Mouse (Mus musculus) heart, adult 2 months (tissue): Measurements from ENCODE around the gene Pdzd2. TPM values are rescaled to one million over a fixed set of nuclear protein-coding genes. Genes with fewer than 3 reads are reported as not detected.

Experiments
- DNase-seq, 2 experiments: peaks; one replicate each; pipeline ENCODE4 v3.0.0; 2021
- H3K27ac ChIP-seq: fragments of 200-600 bp; 2 replicates; pipeline ENCODE4 v1.8.1; 2022
- H3K27me3 ChIP-seq: fragments of 200-500 bp; 2 replicates; pipeline ENCODE4 v1.6.1; 2012; ENCODE audit warnings: mild to moderate bottlenecking, low read length, inconsistent platforms, mixed read lengths; ENCODE audit not compliant: control insufficient read depth, insufficient read depth
- H3K36me3 ChIP-seq: fragments of 200-500 bp; 2 replicates; pipeline ENCODE4 v1.6.1; 2012; ENCODE audit warnings: low read length, inconsistent platforms; ENCODE audit not compliant: control insufficient read depth, insufficient read depth
- H3K4me1 ChIP-seq: fragments of 200-500 bp; 2 replicates; pipeline ENCODE4 v1.6.1; 2011; ENCODE audit warnings: low read length; ENCODE audit not compliant: control insufficient read depth, insufficient read depth
- H3K4me3 ChIP-seq: fragments of 200-600 bp; 2 replicates; pipeline ENCODE4 v1.8.1; 2022
- H3K79me2 ChIP-seq: fragments of 200-500 bp; replicated peaks from 2 replicates; pipeline ENCODE4 v1.6.1; 2012; ENCODE audit warnings: mild to moderate bottlenecking, inconsistent platforms, low read length, moderate library complexity, mixed read lengths; ENCODE audit not compliant: control insufficient read depth, insufficient read depth
- H3K9ac ChIP-seq: fragments of 200-500 bp; 2 replicates; pipeline ENCODE4 v1.6.1; 2012; ENCODE audit warnings: low read depth, mild to moderate bottlenecking, control low read depth, inconsistent platforms, low read length, mixed read lengths
- CTCF ChIP-seq: fragments of 200-600 bp; IDR thresholded peaks from 2 replicates; pipeline ENCODE4 v1.8.1; 2022; ENCODE audit warnings: antibody characterized with exemption, mild to moderate bottlenecking, moderate library complexity
- EP300 ChIP-seq: fragments of 200-500 bp; IDR thresholded peaks from 2 replicates; pipeline ENCODE4 v1.6.1; 2011; ENCODE audit warnings: low read depth, low read length, control low read depth; ENCODE audit not compliant: insufficient read depth
- POLR2A ChIP-seq: fragments of 200-500 bp; IDR thresholded peaks from 2 replicates; pipeline ENCODE4 v1.6.1; 2011; ENCODE audit warnings: mild to moderate bottlenecking, low read depth, low read length, control low read depth; ENCODE audit not compliant: insufficient read depth
- WGBS: fragments of 180-500 bp; shearing (Covaris S2); methylation state at CpG from one replicate; pipeline ENCODE4 v1.1.7; 2018; 5-methylcytosine and 5-hydroxymethylcytosine counted together
- intact Hi-C: fragments of 180-260 bp; cut with DNase I; formaldehyde crosslinking; loops from one replicate; pipeline ENCODE4 v1.15.1; 2025
- polyA plus RNA-seq: library from polyadenylated mRNA; depleted of rRNA; stranded (reverse); fragments of >200 nt; gene quantifications from 2 replicates; pipeline ENCODE4 v1.2.3, GENCODE M21; 2012
- total RNA-seq, 2 experiments: library from RNA; stranded (reverse); gene quantifications; 2 replicates each; pipeline ENCODE4 v1.2.3; 2021

Gene Pdzd2
- total and polyA plus RNA-seq, 3 experiments = 15.0 to 83.9 (median 78.9) TPM

- no peaks in the 10 kb centered on the region for H3K79me2 ChIP-seq
- H3K36me3 ChIP-seq = no peaks in the 10 kb centered on the region
- no peak overlapping the region for H3K4me3 ChIP-seq
- TF ChIP-seq CTCF (no peak), POLR2A (no peak)
- DNase-seq = no peak
- H3K27ac ChIP-seq = no peak overlapping the region
- no peaks in the 10 kb centered on the region for H3K27me3 ChIP-seq
- intact Hi-C loops = loop anchor here (1.0 to 5.0 kb wide), 3 partner anchors 95 to 208 kb away; no protein-coding TSS in a partner anchor
- H3K9ac ChIP-seq = no peak overlapping the region
- no peaks in the 10 kb centered on the region; the same call in 1 of the 2 replicates for H3K4me1 ChIP-seq
- 81% methylated on average over 4 of the region's 4 CpGs for WGBS
Observed at GRCm38 (mm10) chr15:12586852-12587424, 152.8 kb downstream of the Pdzd2 start.

GRCm38 (mm10) chr15:12586154-12586553 lies 153.6 kb downstream of the Pdzd2 start:
- H3K27me3 ChIP-seq = no peaks in the 10 kb centered on the region
- DNase-seq = peak; percentile 63 to 64
- TF ChIP-seq POLR2A (no peak), CTCF (peak; percentile 89), EP300 (peak; percentile 88)
- no peaks in the 10 kb centered on the region for H3K79me2 ChIP-seq
- no peak overlapping the region for H3K4me3 ChIP-seq
- no peaks in the 10 kb centered on the region for H3K36me3 ChIP-seq
- intact Hi-C loops = loop anchor here (1.0 to 5.0 kb wide), 3 partner anchors 96 to 209 kb away; no protein-coding TSS in a partner anchor
- WGBS = 6% methylated on average over 5 of the region's 5 CpGs
- no peaks in the 10 kb centered on the region; the same call in 1 of the 2 replicates for H3K4me1 ChIP-seq
- H3K27ac ChIP-seq = no peak overlapping the region
- no peak overlapping the region for H3K9ac ChIP-seq

GRCm38 (mm10) chr15:12583051-12583450 lies 156.7 kb downstream of the Pdzd2 start:
- Histone ChIP-seq H3K27ac (no peak overlapping the region), H3K27me3 (no peaks in the 10 kb centered on the region), H3K4me3 (no peak overlapping the region), H3K36me3 (no peaks in the 10 kb centered on the region), H3K4me1 (no peaks in the 10 kb centered on the region), H3K79me2 (no peaks in the 10 kb centered on the region), H3K9ac (no peak overlapping the region)
- WGBS = 91% methylated on average over 3 of the region's 3 CpGs
- DNase-seq = no peak
- intact Hi-C loops = no loop called here
- TF ChIP-seq CTCF (no peak), POLR2A (no peak), EP300 (no peak)

GRCm38 (mm10) chr15:12582471-12582870 lies 157.3 kb downstream of the Pdzd2 start:
- TF ChIP-seq EP300 = no peak
- TF ChIP-seq CTCF = no peak
- TF ChIP-seq POLR2A = no peak
- H3K79me2 ChIP-seq = no peaks in the 10 kb centered on the region
- intact Hi-C loops = no loop called here
- no peak overlapping the region for H3K27ac ChIP-seq
- H3K4me3 ChIP-seq = no peak overlapping the region
- H3K36me3 ChIP-seq = no peaks in the 10 kb centered on the region
- H3K27me3 ChIP-seq = no peaks in the 10 kb centered on the region
- H3K4me1 ChIP-seq = peaks cover under 1% of the 10 kb centered on the region
- no peak overlapping the region for H3K9ac ChIP-seq
- DNase-seq = no peak

GRCm38 (mm10) chr15:12579196-12579595 lies 160.5 kb downstream of the Pdzd2 start:
- Histone ChIP-seq H3K27ac (no peak overlapping the region), H3K9ac (no peak overlapping the region), H3K4me3 (no peak overlapping the region), H3K27me3 (no peaks in the 10 kb centered on the region), H3K4me1 (peaks cover 6% of the 10 kb centered on the region), H3K36me3 (no peaks in the 10 kb centered on the region), H3K79me2 (no peaks in the 10 kb centered on the region)
- TF ChIP-seq CTCF (no peak), POLR2A (no peak), EP300 (no peak)
- intact Hi-C loops = loop anchor here (5.0 to 10.0 kb wide), 2 partner anchors 77 to 374 kb away; partner anchors contain the start of gene Mtmr12
- DNase-seq = no peak
- 58% methylated on average over 6 of the region's 6 CpGs for WGBS

GRCm38 (mm10) chr15:12578276-12578675 lies 161.4 kb downstream of the Pdzd2 start:
- Histone ChIP-seq H3K4me3 (no peak overlapping the region), H3K27ac (no peak overlapping the region), H3K79me2 (no peaks in the 10 kb centered on the region), H3K36me3 (no peaks in the 10 kb centered on the region), H3K4me1 (peaks cover 6% of the 10 kb centered on the region), H3K9ac (no peak overlapping the region), H3K27me3 (no peaks in the 10 kb centered on the region)
- TF ChIP-seq CTCF (peak; percentile 77), EP300 (no peak)
- WGBS = 64% methylated on average over 5 of the region's 5 CpGs
- DNase-seq = peak; percentile 31 to 56
- intact Hi-C loops = loop anchor here (5.0 to 10.0 kb wide), 2 partner anchors 76 to 373 kb away; partner anchors contain the start of gene Mtmr12
